Mouse (Mus musculus): Measurements from ENCODE around the gene St5.

Gene St5

GRCm38 (mm10) chr7:109609565-109610345, 93.7 kb downstream of the St5 start:
- no peak for DNase-seq (ENCODE audit: inconsistent ontology term)

GRCm38 (mm10) chr7:109608831-109609230, 94.6 kb downstream of the St5 start:
- peak; percentile 89 for DNase-seq (ENCODE audit: inconsistent ontology term)

GRCm38 (mm10) chr7:109606994-109607610, 96.3 kb downstream of the St5 start:
- DNase-seq (ENCODE audit: inconsistent ontology term): no peak

DNA sequence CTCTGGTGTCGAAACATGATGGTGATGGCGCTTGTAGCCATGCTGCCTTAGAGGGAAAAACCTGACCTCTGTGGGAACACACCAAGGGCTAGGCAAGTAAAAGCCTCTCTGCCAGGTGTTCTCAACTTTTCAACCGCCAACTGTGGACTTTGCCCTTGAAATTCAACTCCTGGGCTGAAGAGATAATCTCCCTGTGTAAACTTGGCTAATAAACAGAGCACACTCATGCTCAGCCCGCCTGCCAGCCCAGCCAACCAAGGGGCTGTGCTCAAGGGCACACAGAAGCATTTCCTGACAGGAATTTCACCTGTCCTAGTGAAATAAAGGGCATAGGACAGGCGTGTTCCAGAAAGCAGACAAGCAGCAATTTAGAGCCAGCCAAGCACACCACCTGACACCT, 100.8 kb downstream of the St5 start:
- no peak for DNase-seq (ENCODE audit: inconsistent ontology term)

DNA sequence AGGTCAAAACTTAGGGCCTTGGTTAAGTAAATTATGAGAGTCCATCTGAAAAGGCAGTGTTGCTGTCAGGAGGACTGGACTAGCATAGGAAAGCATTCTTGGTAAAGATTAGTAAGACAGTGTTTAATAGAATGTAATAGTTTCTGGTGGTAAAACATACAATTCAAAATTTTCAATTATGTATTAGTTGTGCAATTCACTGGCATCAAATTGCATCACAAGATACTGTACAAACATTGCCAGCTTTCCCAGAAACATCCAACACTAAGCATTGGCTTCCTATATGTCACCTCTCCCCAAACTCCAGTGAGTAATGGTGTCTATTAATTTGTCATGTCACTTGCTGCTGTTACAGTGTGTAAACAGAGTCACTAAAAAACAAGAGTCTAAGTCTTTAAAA, 101.4 kb downstream of the St5 start:
- no peak for DNase-seq (ENCODE audit: inconsistent ontology term)

- DNase-seq (ENCODE audit: inconsistent ontology term): peak; percentile 79
Observed at GRCm38 (mm10) chr7:109600702-109601101, 102.7 kb downstream of the St5 start.

DNA sequence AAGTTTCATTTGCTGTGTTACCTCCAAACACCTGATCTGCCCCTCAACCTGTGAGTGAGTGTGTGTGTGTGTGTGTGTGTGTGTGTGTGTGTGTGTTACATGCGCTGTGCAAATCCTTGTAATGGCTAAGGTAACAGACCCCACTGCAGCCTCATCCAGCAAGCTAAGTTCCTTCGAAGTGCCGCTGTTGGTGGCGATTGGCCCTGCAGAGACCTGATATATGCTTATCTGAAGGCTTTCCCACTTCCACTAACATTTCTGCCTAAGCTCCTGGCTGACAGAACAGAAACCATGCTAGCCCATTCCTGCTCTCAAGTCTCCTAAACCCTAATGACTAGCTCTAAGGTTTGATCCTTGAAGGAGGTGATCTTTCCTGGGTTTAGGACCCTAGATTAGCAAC, 103.4 kb downstream of the St5 start:
- DNase-seq (ENCODE audit: inconsistent ontology term): no peak

DNA sequence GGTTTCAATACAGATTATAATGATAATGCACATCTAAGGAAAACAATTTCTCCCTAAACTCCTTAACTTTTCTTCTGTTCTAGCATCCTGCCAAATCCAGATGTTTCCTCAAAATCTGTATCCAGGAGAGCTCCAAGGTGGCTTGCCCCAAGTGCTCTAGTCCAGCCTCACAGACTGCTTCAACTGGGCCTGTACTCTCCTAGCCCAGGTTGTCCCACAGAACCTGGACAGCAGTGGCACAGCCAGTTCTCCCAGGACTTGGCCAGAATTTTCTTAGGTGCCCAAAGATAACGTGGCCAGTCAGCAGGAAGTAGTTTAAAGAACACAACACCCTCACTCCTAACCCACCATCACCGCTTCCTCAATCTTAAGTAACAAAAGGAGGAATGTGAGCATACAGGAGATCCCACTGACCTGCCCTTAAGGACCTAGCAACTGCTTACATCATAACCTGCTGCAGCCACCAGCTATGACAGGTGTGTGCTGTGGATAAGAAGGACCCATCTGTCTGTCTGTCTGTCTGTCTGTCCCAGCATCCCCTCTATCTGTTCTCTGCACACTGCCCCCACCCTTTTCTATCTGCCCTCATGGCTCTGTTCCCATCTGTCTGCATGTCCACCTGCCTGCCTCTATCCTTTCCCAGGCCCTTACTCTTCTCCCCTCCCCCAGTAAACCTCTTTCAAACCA, 108.4 kb downstream of the St5 start:
- no peak for DNase-seq (ENCODE audit: inconsistent ontology term)

GRCm38 (mm10) chr7:109593992-109594391, 109.4 kb downstream of the St5 start:
- no peak for DNase-seq (ENCODE audit: inconsistent ontology term)

- no peak for DNase-seq (ENCODE audit: inconsistent ontology term)
Observed at GRCm38 (mm10) chr7:109592184-109592583, 111.2 kb downstream of the St5 start.

DNA sequence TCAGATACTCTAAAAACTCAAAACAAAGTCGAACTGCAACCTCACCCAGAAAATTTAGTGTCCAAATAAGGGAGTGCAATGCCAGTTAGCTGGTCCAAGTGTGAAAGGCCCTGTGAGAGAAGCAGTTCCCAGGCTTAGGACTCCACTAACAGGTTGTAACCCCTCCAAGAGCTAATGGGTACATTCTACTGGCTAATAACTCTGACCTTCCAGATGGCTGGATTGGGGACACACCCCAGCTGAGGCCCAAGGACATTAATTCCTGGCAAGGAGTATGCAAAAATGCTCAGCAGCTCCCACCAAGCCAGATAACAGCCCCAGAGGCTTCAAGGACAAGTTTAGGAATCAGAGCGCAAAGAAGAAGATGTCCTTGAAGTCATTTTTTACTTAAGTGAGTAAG, 112.8 kb downstream of the St5 start:
- no peak for DNase-seq (ENCODE audit: inconsistent ontology term)

DNA sequence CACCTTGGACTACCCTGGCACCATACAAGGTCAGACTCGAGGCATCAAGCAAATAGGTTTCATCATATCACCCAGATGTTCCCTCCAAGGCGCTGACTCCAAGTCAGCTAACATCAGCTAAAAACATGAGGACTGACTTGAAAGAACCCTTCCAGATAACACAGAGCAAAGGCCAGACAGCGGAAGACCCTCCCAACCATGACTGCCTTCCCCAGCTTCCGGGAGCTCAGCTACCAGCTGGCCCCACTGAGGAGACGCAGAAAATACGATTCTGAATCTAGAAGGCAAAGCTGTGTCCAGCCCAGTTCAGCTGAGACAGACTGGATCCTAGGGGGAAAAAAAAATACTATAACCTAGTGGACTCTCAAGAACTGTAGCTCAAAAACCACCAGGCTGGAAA, 114.4 kb downstream of the St5 start:
- no peak for DNase-seq (ENCODE audit: inconsistent ontology term)

GRCm38 (mm10) chr7:109588145-109588544, 115.3 kb downstream of the St5 start:
- no peak for DNase-seq (ENCODE audit: inconsistent ontology term)

DNA sequence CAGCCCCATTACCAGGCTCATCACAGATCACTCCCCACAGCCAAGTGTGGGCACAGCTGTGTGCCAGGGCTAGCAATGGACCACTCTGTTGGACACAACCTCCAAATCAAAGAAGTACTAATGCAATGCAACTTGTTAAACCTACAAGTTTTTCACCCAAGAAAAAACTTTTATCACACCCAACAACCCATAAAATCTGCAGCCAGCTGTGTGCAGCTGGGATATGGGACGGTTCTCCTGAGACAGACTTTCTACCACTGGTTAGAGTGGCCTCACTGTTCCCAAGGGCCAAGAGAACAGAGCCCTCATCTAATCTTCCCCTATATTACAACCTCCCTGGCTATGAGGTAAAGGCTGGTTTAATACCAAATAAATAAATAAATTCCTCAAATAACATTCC, 118.9 kb downstream of the St5 start:
- DNase-seq (ENCODE audit: inconsistent ontology term): no peak

- DNase-seq (ENCODE audit: inconsistent ontology term): no peak
Observed at GRCm38 (mm10) chr7:109580489-109580888, 122.9 kb downstream of the St5 start.

- DNase-seq (ENCODE audit: inconsistent ontology term): peak; percentile 50
Observed at GRCm38 (mm10) chr7:109579585-109580307, 123.7 kb downstream of the St5 start.

GRCm38 (mm10) chr7:109578880-109579584, 124.4 kb downstream of the St5 start:
- DNase-seq (ENCODE audit: inconsistent ontology term): peak; percentile 65

DNA sequence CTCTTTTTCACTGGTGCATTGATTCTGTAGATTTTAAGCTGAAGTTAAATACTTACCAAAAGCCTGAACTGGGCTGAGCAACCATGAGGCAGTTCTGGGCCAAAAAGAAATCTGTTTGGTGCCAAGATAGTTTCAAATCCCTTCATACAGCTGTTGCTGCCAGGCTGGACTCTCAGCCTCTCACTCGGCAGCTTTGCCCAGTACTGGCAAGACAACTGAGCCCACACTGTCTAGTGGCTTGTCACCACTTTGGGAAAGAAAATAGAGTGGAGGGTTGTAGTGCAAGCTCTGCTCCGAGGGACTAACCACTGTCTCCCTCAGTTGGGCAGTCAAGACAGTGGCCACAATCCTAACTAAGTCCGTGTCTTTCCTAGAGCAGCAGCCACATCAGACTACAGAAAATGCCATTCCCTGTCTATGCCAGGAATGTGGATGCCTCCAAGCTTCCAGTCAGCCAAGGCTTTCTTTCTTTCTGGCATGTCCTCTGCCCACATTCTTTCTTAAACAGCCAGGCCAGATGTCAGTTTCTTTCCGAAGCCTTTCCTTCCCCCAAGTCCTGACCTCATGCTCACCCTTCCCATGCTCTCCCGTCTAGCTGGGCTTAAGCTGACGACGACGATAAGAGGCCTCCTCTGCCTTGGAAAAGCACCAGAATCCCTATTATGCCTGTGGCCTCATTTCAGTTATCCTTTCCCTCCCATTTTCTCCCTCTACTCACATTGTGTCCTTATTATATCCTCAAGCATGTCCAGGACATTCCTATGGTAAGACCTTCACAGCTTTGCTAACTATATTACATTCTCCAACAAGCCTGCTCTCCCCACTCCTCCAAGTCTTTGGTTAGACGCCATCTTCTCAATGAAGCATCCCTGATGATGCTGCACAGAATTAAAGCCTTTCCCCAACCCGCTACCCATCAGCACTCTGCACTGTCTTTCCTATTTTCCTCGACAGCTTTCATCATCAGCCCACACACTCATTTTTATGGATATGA, 126.8 kb downstream of the St5 start:
- peak; percentile 96 for DNase-seq (ENCODE audit: inconsistent ontology term)

GRCm38 (mm10) chr7:109574166-109574565, 129.2 kb downstream of the St5 start:
- DNase-seq (ENCODE audit: inconsistent ontology term): no peak

GRCm38 (mm10) chr7:109568391-109568892, 135.0 kb downstream of the St5 start:
- no peak for DNase-seq (ENCODE audit: inconsistent ontology term)

Measured in Muller cell, postnatal 12 days (primary cell).